ENCODE assay signal across 12 mouse cellular contexts in genomic region chr15:20967463-20967862, GRCm38 (mm10).
"Had no signal": no experiment of that assay in that cellular context is flagged by ENCODE, and none has a peak within 500 bp of the region (broad histone marks: within the 10 kb centered on the region; RNA-seq: fewer than 3 reads in every experiment).

No protein-coding gene starts in this region.

- DNase-seq: kidney, adult 18-20 months; kidney, postnatal 10 days; kidney, postnatal 4 days; lung, adult 18-20 months; right cerebral cortex, adult 18-20 months; right cerebral cortex, postnatal 25 days; thymus, postnatal 4 days had no signal

- H3K27ac ChIP-seq: layer of hippocampus, adult 2 months; limb, embryonic 13.5 days; liver, embryonic 14.5 days; stomach, postnatal 0 days had no signal

- H3K4me1 ChIP-seq: limb, embryonic 13.5 days had no signal

- H3K27me3 ChIP-seq: limb, embryonic 13.5 days had no signal

- H3K36me3 ChIP-seq: limb, embryonic 13.5 days had no signal

- H3K9me3 ChIP-seq: limb, embryonic 13.5 days had no signal

- H3K4me2 ChIP-seq: limb, embryonic 13.5 days had no signal

- H3K9ac ChIP-seq: limb, embryonic 13.5 days; liver, embryonic 14.5 days had no signal

- H3K4me3 ChIP-seq: layer of hippocampus, adult 2 months; limb, embryonic 13.5 days; myocyte had no signal
